Mouse (Mus musculus): ENCODE measurements at regions not wholly inside any gene's neighbourhood (a gene's known extent, or its start where the extent isn't known, plus 50 kb on each side); places are given as distances from the start of the nearest gene placed in this dataset.
"Not testable (repeated sequence)": the region's sequence is repeated elsewhere in the genome, so short reads cannot be mapped to it uniquely, and the experiment has no call there.

DNA sequence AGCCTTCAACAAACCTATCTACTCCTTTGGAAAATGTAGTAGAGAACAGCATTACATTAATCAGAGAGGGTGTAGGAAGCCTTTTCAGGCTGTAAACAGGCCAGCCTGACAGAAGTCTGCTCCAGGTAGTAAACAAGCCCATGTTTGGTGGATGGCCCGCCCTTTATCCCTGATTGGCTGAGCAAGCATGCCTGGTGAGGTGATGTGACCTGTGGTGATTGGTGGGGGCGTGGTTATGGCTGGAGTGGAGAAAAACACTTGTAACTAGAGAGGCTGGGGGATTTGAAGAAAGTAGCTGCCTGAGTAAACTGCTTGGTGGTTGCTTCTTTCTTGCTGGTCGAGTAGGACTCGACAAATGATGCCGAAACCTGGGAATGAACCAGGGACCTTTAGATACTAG is 621.3 kb upstream of the Dsel start:
- not testable (repeated sequence) for H3K36me3 ChIP-seq (ENCODE audit: control insufficient read depth, insufficient read depth, low read length); H3K4me3 ChIP-seq (ENCODE audit: low read depth, low read length); H3K27me3 ChIP-seq (replicated peaks; ENCODE audit: control insufficient read depth, insufficient read depth, low read length); H3K4me1 ChIP-seq (ENCODE audit: control insufficient read depth, insufficient read depth, low read length); ATAC-seq (ENCODE audit: low read depth); DNase-seq (ENCODE audit: low spot score); H3K9ac ChIP-seq (ENCODE audit: low read depth, low read length); H3K9me3 ChIP-seq (ENCODE audit: control insufficient read depth, low read length); H3K4me2 ChIP-seq (ENCODE audit: low read depth, low read length); H3K27ac ChIP-seq (replicated peaks; ENCODE audit: low read depth, low read length)
- WGBS: 90% methylated on average over 5 of the region's 5 CpGs

DNA sequence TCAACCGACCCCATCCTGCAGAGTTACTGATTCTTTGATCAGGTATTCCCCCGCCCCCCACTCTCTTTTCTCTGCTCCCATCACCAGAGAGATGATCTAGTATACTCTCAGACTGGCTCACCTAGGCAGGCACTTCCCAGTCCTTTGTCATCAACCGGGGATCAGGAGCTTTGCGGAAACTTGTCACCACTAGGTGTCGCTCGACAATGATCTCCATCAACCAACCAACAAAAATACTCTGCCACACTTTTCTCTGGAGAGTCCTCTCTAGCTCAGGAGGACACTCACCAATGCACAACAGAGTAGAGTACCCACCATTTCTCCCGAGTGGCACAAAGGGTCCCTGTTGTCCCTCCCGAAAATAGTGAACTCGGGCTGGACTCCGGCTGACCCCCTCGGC is 591.3 kb upstream of the Dsel start:
- Histone ChIP-seq H3K9ac (ENCODE audit: low read depth, low read length) (no peak overlapping the region), H3K27me3 (replicated peaks; ENCODE audit: control insufficient read depth, insufficient read depth, low read length) (no peaks in the 10 kb centered on the region), H3K36me3 (ENCODE audit: control insufficient read depth, insufficient read depth, low read length) (no peaks in the 10 kb centered on the region), H3K4me2 (ENCODE audit: low read depth, low read length) (no peak overlapping the region), H3K4me1 (ENCODE audit: control insufficient read depth, insufficient read depth, low read length) (no peaks in the 10 kb centered on the region), H3K9me3 (ENCODE audit: control insufficient read depth, low read length) (no peaks in the 10 kb centered on the region), H3K4me3 (ENCODE audit: low read depth, low read length) (no peak overlapping the region), H3K27ac (replicated peaks; ENCODE audit: low read depth, low read length) (no peak overlapping the region)
- DNase-seq (ENCODE audit: low spot score) (peak; percentile 40), ATAC-seq (ENCODE audit: low read depth) (peak; percentile 22; the same call in 1 of the 2 replicates)
- 29% methylated on average over 11 of the region's 11 CpGs for WGBS

DNA sequence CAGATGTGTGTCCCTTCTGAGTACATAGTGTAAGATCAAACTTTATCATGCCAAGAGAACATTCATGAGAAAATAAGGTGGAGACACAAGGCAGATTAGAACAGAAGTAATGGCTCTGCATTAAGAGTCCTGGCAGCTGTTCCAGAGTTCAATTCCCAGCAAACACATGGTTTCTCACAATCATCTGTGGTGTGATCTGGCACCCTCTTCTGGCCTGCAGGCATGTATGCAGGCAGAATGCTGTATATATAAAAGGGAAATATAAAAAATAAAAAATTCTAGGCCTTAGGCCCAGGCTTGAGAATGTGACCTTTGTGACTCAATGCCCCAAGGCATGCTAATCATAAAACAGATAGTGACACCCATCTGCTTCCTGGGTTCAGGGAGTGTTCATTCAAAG is 587.7 kb upstream of the Dsel start:
- Histone ChIP-seq H3K9ac (ENCODE audit: low read depth, low read length) (no peak overlapping the region), H3K4me3 (ENCODE audit: low read depth, low read length) (no peak overlapping the region), H3K27ac (replicated peaks; ENCODE audit: low read depth, low read length) (no peak overlapping the region), H3K27me3 (replicated peaks; ENCODE audit: control insufficient read depth, insufficient read depth, low read length) (no peaks in the 10 kb centered on the region), H3K36me3 (ENCODE audit: control insufficient read depth, insufficient read depth, low read length) (no peaks in the 10 kb centered on the region), H3K4me1 (ENCODE audit: control insufficient read depth, insufficient read depth, low read length) (no peaks in the 10 kb centered on the region), H3K4me2 (ENCODE audit: low read depth, low read length) (no peak overlapping the region), H3K9me3 (ENCODE audit: control insufficient read depth, low read length) (no peaks in the 10 kb centered on the region)
- DNase-seq (ENCODE audit: low spot score): no peak
- ATAC-seq (ENCODE audit: low read depth): no peak

DNA sequence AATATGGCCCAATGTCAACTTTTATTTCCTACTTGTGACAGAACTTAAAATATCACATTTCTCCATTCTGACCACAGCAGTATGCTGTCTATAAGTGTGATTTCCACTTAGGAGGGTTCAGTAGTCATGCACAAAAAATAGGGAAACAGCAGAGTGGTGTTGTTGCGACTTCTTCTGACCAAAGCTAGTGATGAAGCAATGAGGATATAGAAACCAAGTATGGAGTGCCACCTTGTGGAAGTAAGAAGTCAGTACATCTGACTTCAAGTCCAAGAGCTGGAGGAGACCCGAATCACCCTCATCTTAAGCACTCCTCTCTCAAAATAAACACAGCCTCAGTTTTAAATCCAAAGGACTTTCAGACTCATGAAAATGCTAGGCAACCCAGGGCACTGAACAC is 586.9 kb upstream of the Dsel start:
- Histone ChIP-seq H3K9ac (ENCODE audit: low read depth, low read length) (no peak overlapping the region), H3K4me2 (ENCODE audit: low read depth, low read length) (no peak overlapping the region), H3K4me3 (ENCODE audit: low read depth, low read length) (no peak overlapping the region), H3K4me1 (ENCODE audit: control insufficient read depth, insufficient read depth, low read length) (no peaks in the 10 kb centered on the region), H3K36me3 (ENCODE audit: control insufficient read depth, insufficient read depth, low read length) (no peaks in the 10 kb centered on the region), H3K27ac (replicated peaks; ENCODE audit: low read depth, low read length) (no peak overlapping the region), H3K27me3 (replicated peaks; ENCODE audit: control insufficient read depth, insufficient read depth, low read length) (no peaks in the 10 kb centered on the region), H3K9me3 (ENCODE audit: control insufficient read depth, low read length) (no peaks in the 10 kb centered on the region)
- 20% methylated on average over 2 of the region's 2 CpGs for whole genome bisulfite sequencing
- DNase-seq (ENCODE audit: low spot score) (peak; percentile 19), ATAC-seq (ENCODE audit: low read depth) (0 out of 2 replicates have a peak, but pooled peaks have one; percentile 30)

DNA sequence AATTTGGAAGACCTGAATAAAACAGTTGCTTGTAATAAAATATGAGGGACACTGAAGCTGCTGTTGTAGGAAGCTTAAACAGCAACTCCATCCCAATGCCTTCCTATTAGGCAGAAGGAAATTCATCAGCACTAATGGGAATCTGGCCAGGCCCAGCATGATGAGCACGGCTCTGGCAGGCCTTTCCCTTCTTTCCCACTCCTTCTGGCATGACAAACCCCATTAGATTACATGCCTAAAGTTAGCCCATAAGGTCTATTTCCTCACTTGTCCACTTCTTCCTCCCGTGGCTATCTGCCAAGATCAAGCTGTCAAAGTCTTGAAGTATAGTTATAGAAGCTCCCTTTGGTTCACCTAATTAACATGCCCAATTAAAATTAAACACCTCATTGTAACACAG is 574.4 kb upstream of the Dsel start:
- Histone ChIP-seq H3K9ac (ENCODE audit: low read depth, low read length) (no peak overlapping the region), H3K27me3 (replicated peaks; ENCODE audit: control insufficient read depth, insufficient read depth, low read length) (no peaks in the 10 kb centered on the region), H3K9me3 (ENCODE audit: control insufficient read depth, low read length) (no peaks in the 10 kb centered on the region), H3K27ac (replicated peaks; ENCODE audit: low read depth, low read length) (no peak overlapping the region), H3K4me2 (ENCODE audit: low read depth, low read length) (no peak overlapping the region), H3K4me1 (ENCODE audit: control insufficient read depth, insufficient read depth, low read length) (no peaks in the 10 kb centered on the region), H3K4me3 (ENCODE audit: low read depth, low read length) (no peak overlapping the region), H3K36me3 (ENCODE audit: control insufficient read depth, insufficient read depth, low read length) (no peaks in the 10 kb centered on the region)
- no peak for ATAC-seq (ENCODE audit: low read depth)
- no peak for DNase-seq (ENCODE audit: low spot score)
- 65% methylated on average over 2 of the region's 2 CpGs for WGBS

DNA sequence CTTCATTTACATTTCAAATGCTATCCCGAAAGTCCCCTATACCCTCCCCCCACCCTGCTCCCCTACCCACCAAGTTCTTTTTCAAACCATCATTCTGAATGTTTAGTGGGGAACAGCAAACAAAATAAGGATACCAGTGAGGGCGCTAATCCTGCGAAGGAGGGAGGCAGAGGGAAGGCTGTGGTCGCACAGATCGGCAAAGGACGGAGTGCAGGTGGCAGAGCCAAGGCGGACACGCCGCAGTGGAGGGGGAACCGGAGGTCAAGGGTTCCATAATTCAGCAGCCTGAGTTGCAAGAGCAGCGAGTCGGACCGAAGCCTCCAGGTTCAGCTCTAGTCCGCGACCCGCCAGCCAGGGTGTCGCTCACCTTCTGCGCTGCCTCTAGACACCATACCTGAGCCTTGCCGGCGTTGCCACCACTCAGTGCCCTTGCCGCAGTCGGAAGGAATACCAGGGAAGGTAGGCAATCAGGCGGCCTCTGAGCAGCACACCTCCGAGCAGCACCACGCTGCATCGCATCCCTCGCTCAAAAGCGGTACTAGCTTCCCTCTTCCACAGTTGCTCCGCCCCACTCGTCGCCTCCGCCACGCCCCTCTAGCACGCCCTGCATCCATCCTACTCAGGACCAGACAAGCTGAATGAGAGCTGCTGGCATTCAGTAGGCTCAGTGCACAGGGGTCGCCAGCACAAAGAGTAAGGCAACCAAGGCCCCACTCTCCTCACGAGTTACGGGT is 551.8 kb upstream of the Dsel start:
- Histone ChIP-seq H3K4me1 (ENCODE audit: control insufficient read depth, insufficient read depth, low read length) (no peaks in the 10 kb centered on the region), H3K4me3 (ENCODE audit: low read depth, low read length) (peak overlapping the region; percentile 42), H3K36me3 (ENCODE audit: control insufficient read depth, insufficient read depth, low read length) (no peaks in the 10 kb centered on the region), H3K27me3 (replicated peaks; ENCODE audit: control insufficient read depth, insufficient read depth, low read length) (peaks cover 12% of the 10 kb centered on the region; the same call in 1 of the 2 replicates), H3K4me2 (ENCODE audit: low read depth, low read length) (peak overlapping the region; percentile 80), H3K9me3 (ENCODE audit: control insufficient read depth, low read length) (no peaks in the 10 kb centered on the region), H3K9ac (ENCODE audit: low read depth, low read length) (peak overlapping the region; percentile 52; the same call in 1 of the 2 replicates), H3K27ac (replicated peaks; ENCODE audit: low read depth, low read length) (no peak overlapping the region)
- WGBS: 5% methylated on average over 21 of the region's 37 CpGs
- peak; percentile 35 for DNase-seq (ENCODE audit: low spot score)
- ATAC-seq (ENCODE audit: low read depth): peak; percentile 93

DNA sequence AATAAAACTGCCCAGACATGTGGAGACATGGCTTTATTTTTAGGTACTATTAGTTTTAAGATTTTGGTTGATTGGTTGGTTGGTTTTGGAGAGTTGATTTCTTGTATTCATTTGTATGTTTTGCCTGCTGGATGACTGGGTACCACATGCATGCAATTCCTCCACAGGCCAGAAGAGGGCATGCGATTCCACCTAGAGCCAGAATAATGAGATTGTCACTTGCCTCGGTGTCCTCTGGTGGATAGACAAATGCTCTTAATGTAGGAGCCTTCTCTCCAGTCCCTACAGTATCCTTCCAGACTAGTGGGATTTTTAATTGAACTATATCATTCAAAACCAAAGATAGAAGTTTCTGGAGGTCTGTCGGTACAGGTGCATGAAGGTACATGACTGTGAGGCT is 524.1 kb upstream of the Dsel start:
- H3K27ac ChIP-seq (replicated peaks; ENCODE audit: low read depth, low read length): no peak overlapping the region
- ATAC-seq (ENCODE audit: low read depth) (no peak), DNase-seq (ENCODE audit: low spot score) (peak; percentile 27)
- no peaks in the 10 kb centered on the region for H3K27me3 ChIP-seq (replicated peaks; ENCODE audit: control insufficient read depth, insufficient read depth, low read length)
- H3K36me3 ChIP-seq (ENCODE audit: control insufficient read depth, insufficient read depth, low read length): no peaks in the 10 kb centered on the region
- no peak overlapping the region for H3K9ac ChIP-seq (ENCODE audit: low read depth, low read length)
- no peak overlapping the region for H3K4me2 ChIP-seq (ENCODE audit: low read depth, low read length)
- H3K9me3 ChIP-seq (ENCODE audit: control insufficient read depth, low read length): no peaks in the 10 kb centered on the region
- H3K4me3 ChIP-seq (ENCODE audit: low read depth, low read length): no peak overlapping the region
- 36% methylated on average over 3 of the region's 3 CpGs for WGBS
- no peaks in the 10 kb centered on the region for H3K4me1 ChIP-seq (ENCODE audit: control insufficient read depth, insufficient read depth, low read length)

DNA sequence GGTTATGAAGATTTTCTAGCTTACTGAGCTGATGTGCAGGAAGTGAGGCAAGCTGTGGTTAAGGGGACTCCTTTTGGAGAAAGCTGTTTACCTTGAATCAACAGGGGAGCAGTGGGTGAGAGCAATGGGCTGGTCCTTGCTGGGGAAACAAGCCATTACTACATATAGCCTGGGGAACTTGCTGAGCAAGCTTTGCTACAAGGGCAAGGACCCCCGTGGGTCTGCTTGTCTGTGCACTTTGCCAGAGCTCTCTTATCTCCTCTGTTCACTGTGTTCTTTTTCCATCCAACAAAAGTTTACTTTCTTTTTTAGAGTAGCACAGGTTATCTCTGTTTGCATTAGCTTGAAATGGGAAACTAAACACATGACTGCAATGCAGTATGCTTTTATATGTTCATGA is 519.3 kb upstream of the Dsel start:
- no peaks in the 10 kb centered on the region for H3K4me1 ChIP-seq (ENCODE audit: control insufficient read depth, insufficient read depth, low read length)
- 53% methylated on average over 1 of the region's 1 CpGs for WGBS

DNA sequence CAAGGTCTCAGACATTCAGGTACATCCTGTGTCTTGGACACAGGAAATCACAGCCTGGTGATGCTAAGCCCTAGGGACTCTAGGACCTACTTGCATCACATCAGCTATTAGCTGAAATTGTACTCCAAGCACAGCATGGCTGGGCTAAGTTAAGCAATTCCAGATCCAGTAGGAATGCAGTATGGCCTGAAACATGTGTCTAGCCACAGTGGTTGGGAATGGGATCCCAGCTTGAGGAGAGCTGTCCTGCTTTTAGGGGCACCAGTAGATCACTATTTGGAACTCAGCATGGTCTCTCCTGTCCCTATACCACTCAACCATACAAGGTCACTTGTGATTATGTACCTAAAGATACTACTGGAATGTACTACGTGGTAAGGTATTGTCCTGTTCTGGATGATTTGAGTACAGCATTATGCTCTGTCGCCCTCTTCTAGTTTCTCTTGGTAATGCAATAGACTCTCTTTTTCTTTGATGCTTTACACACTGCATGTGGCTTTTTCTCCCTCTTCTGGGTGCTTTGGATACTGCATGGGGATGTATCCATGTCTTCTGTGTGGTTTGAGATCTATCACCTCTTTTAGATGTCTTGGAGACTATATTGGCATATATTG is 515.0 kb upstream of the Dsel start:
- H3K9ac ChIP-seq (ENCODE audit: low read depth, low read length): no peak overlapping the region
- H3K4me3 ChIP-seq (ENCODE audit: low read depth, low read length): no peak overlapping the region
- no peaks in the 10 kb centered on the region for H3K27me3 ChIP-seq (replicated peaks; ENCODE audit: control insufficient read depth, insufficient read depth, low read length)
- H3K9me3 ChIP-seq (ENCODE audit: control insufficient read depth, low read length): no peaks in the 10 kb centered on the region
- no peak overlapping the region for H3K27ac ChIP-seq (replicated peaks; ENCODE audit: low read depth, low read length)
- 3% methylated on average over 2 of the region's 2 CpGs for WGBS
- no peak overlapping the region for H3K4me2 ChIP-seq (ENCODE audit: low read depth, low read length)
- DNase-seq (ENCODE audit: low spot score): peak; percentile 71
- H3K36me3 ChIP-seq (ENCODE audit: control insufficient read depth, insufficient read depth, low read length): no peaks in the 10 kb centered on the region
- ATAC-seq (ENCODE audit: low read depth): peak; percentile 84
- no peaks in the 10 kb centered on the region for H3K4me1 ChIP-seq (ENCODE audit: control insufficient read depth, insufficient read depth, low read length)

More for the DNA sequence above, 519.3 kb upstream of the Dsel start:
- no peak overlapping the region for H3K4me3 ChIP-seq (ENCODE audit: low read depth, low read length)
- no peak overlapping the region for H3K27ac ChIP-seq (replicated peaks; ENCODE audit: low read depth, low read length)
- no peaks in the 10 kb centered on the region for H3K9me3 ChIP-seq (ENCODE audit: control insufficient read depth, low read length)
- no peak overlapping the region for H3K9ac ChIP-seq (ENCODE audit: low read depth, low read length)
- H3K27me3 ChIP-seq (replicated peaks; ENCODE audit: control insufficient read depth, insufficient read depth, low read length): no peaks in the 10 kb centered on the region
- H3K36me3 ChIP-seq (ENCODE audit: control insufficient read depth, insufficient read depth, low read length): no peaks in the 10 kb centered on the region
- ATAC-seq (ENCODE audit: low read depth) (no peak), DNase-seq (ENCODE audit: low spot score) (no peak)
- no peak overlapping the region for H3K4me2 ChIP-seq (ENCODE audit: low read depth, low read length)

Measured in embryonic facial prominence, embryonic 14.5 days (tissue).